Mouse (Mus musculus) heart, embryonic 14.5 days (tissue): ENCODE measurements around the gene Higd2a. TPM values are rescaled to one million over a fixed set of nuclear protein-coding genes. Genes with fewer than 3 reads are reported as not detected.
A peak's percentile ranks its signal among the peaks of the same experiment; 100 is the strongest.

ENCODE experiments used
- ATAC-seq: fragments of 200-750 bp; cut with Nextera tagmentation; 2 replicates; pipeline ENCODE4 v1.8.0; 2017; ENCODE audit warnings: low read depth, moderate TSS enrichment; ENCODE audit not compliant: insufficient number of reproducible peaks, insufficient read depth, low FRiP score
- H3K27ac ChIP-seq, 2 experiments: fragments of 200-500 bp in 1 of 2; fragments of 300-500 bp in 1 of 2; sonication (generic) in 1 of 2; replicated peaks in 1 of 2; 2 replicates each; pipeline ENCODE4 v1.5.1; 2012 to 2014; ENCODE audit warnings: low read depth in 2 of 2, low read length in 2 of 2, control low read depth in 1 of 2, mild to moderate bottlenecking in 1 of 2, mixed read lengths in 1 of 2; ENCODE audit not compliant: control insufficient read depth in 1 of 2, insufficient read depth in 1 of 2
- H3K27me3 ChIP-seq: fragments of 300-500 bp; sonication (generic); 2 replicates; pipeline ENCODE4 v1.6.1; 2014; ENCODE audit warnings: mild to moderate bottlenecking, low read length, control low read depth; ENCODE audit not compliant: control insufficient read depth, insufficient read depth
- H3K36me3 ChIP-seq: fragments of 300-500 bp; sonication (generic); 2 replicates; pipeline ENCODE4 v1.6.1; 2014; ENCODE audit warnings: mild to moderate bottlenecking, control low read depth, low read length, mixed read lengths; ENCODE audit not compliant: control insufficient read depth, insufficient read depth
- H3K4me1 ChIP-seq, 2 experiments: fragments of 200-500 bp in 1 of 2; fragments of 300-500 bp in 1 of 2; sonication (generic) in 1 of 2; 2 replicates each; pipeline ENCODE4 v1.6.1; 2012 to 2014; ENCODE audit warnings: low read length in 2 of 2, control low read depth in 1 of 2, mixed read lengths in 1 of 2; ENCODE audit not compliant: control insufficient read depth in 2 of 2, insufficient read depth in 2 of 2
- H3K4me2 ChIP-seq: fragments of 300-500 bp; sonication (generic); 2 replicates; pipeline ENCODE4 v1.6.1; 2014; ENCODE audit warnings: mild to moderate bottlenecking, low read length
- H3K4me3 ChIP-seq, 2 experiments: fragments of 200-500 bp in 1 of 2; fragments of 300-500 bp in 1 of 2; sonication (generic) in 1 of 2; 2 replicates each; pipeline ENCODE4 v1.5.1; 2012 to 2014; ENCODE audit warnings: low read length in 2 of 2, mild to moderate bottlenecking in 2 of 2, control low read depth in 1 of 2, low read depth in 1 of 2, moderate library complexity in 1 of 2; ENCODE audit not compliant: control insufficient read depth in 1 of 2, insufficient read depth in 1 of 2
- H3K9ac ChIP-seq: fragments of 300-500 bp; sonication (generic); 2 replicates; pipeline ENCODE4 v1.6.1; 2014; ENCODE audit warnings: mild to moderate bottlenecking, low read length
- H3K9me3 ChIP-seq: fragments of 300-500 bp; sonication (generic); 2 replicates; pipeline ENCODE4 v1.6.1; 2016; ENCODE audit warnings: low read length, control low read depth; ENCODE audit not compliant: control insufficient read depth
- WGBS: fragments of 180-500 bp; shearing (Covaris S2); extraction: QIAGEN DNeasy Blood & Tissue Kit; methylation state at CpG from one replicate; pipeline ENCODE4 v1.1.7; 2014; 5-methylcytosine and 5-hydroxymethylcytosine counted together
- polyA plus RNA-seq: library from polyadenylated mRNA; unstranded; fragments of >200 nt; fragmentation: Nextera tagmentation; extraction: Ambion mirVana; gene quantifications from 2 replicates; pipeline ENCODE4 v1.2.1, GENCODE M21; 2014

The Higd2a gene
- polyA plus RNA-seq, 1 experiment from 2014 or later: 319 TPM

- 69% methylated on average over 7 of the region's 7 CpGs for WGBS
- peaks cover 61% of the 10 kb centered on the region for H3K36me3 ChIP-seq
Observed at GRCm38 (mm10) chr13:54562562-54562961, 27.4 kb upstream of the Higd2a start.

GRCm38 (mm10) chr13:54564232-54565200 lies 25.5 kb upstream of the Higd2a start:
- peak overlapping the region; percentile 85 to 97 for H3K4me3 ChIP-seq
- H3K4me1 ChIP-seq: peaks cover 9 to 11% of the 10 kb centered on the region in 2 experiments
- H3K9me3 ChIP-seq: no peaks in the 10 kb centered on the region
- H3K27ac ChIP-seq: peak overlapping the region; percentile 2 to 62; a peak in 1 of 4 replicates
- H3K9ac ChIP-seq: peak overlapping the region; percentile 98
- H3K27me3 ChIP-seq: no peaks in the 10 kb centered on the region
- H3K36me3 ChIP-seq: peaks cover 42% of the 10 kb centered on the region
- H3K4me2 ChIP-seq: peak overlapping the region; percentile 87
- peak; percentile 35 for ATAC-seq
- whole genome bisulfite sequencing: 11% methylated on average over 45 of the region's 45 CpGs

More at GRCm38 (mm10) chr13:54562562-54562961, 27.4 kb upstream of the Higd2a start:
- Histone ChIP-seq H3K4me1 (peaks cover 9 to 11% of the 10 kb centered on the region in 2 experiments), H3K9me3 (no peaks in the 10 kb centered on the region), H3K9ac (no peak overlapping the region), H3K27ac (no peak overlapping the region), H3K4me2 (no peak overlapping the region), H3K27me3 (no peaks in the 10 kb centered on the region), H3K4me3 (no peak overlapping the region)
- no peak for ATAC-seq

GRCm38 (mm10) chr13:54565201-54565581 lies 24.8 kb upstream of the Higd2a start, which contains the start of gene 4833439L19Rik:
Gene 4833439L19Rik, minus strand, starts transcription at chr13:54565435.
- H3K36me3 ChIP-seq: peaks cover 35% of the 10 kb centered on the region
- H3K27me3 ChIP-seq: no peaks in the 10 kb centered on the region
- peaks cover 9 to 11% of the 10 kb centered on the region in 2 experiments for H3K4me1 ChIP-seq
- H3K9ac ChIP-seq: peak within 1 kb of the TSS; percentile 98
- H3K9me3 ChIP-seq: no peaks in the 10 kb centered on the region
- peak within 1 kb of the TSS; percentile 87 for H3K4me2 ChIP-seq
- peak within 1 kb of the TSS; percentile 85 to 97 for H3K4me3 ChIP-seq
- H3K27ac ChIP-seq: peak within 1 kb of the TSS; percentile 62 to 68
- peak; percentile 92 for ATAC-seq
- 0% methylated on average over 27 of the region's 27 CpGs for WGBS

GRCm38 (mm10) chr13:54565594-54566345 lies 24.2 kb upstream of the Higd2a start:
- peaks cover 9 to 11% of the 10 kb centered on the region in 2 experiments for H3K4me1 ChIP-seq
- H3K27ac ChIP-seq: peak overlapping the region; percentile 57 to 68; a peak in 3 of 4 replicates
- H3K4me3 ChIP-seq: peak overlapping the region; percentile 85 to 97
- 46% methylated on average over 8 of the region's 8 CpGs for WGBS
- ATAC-seq: 0 out of 2 replicates have a peak, but pooled peaks have one; percentile 5
- H3K27me3 ChIP-seq: no peaks in the 10 kb centered on the region
- H3K4me2 ChIP-seq: peak overlapping the region; percentile 87
- no peaks in the 10 kb centered on the region for H3K9me3 ChIP-seq
- H3K9ac ChIP-seq: peak overlapping the region; percentile 98
- H3K36me3 ChIP-seq: peaks cover 29% of the 10 kb centered on the region

GRCm38 (mm10) chr13:54568380-54568779 lies 21.6 kb upstream of the Higd2a start:
- Histone ChIP-seq H3K4me1 (peaks cover 12 to 16% of the 10 kb centered on the region in 2 experiments), H3K36me3 (0 out of 2 replicates have a peak, but pooled peaks cover 4% of the 10 kb centered on the region), H3K4me3 (no peak overlapping the region), H3K9ac (no peak overlapping the region), H3K9me3 (no peaks in the 10 kb centered on the region), H3K27me3 (no peaks in the 10 kb centered on the region), H3K27ac (no peak overlapping the region), H3K4me2 (no peak overlapping the region)
- WGBS: 48% methylated on average over 5 of the region's 5 CpGs
- no peak for ATAC-seq

DNA sequence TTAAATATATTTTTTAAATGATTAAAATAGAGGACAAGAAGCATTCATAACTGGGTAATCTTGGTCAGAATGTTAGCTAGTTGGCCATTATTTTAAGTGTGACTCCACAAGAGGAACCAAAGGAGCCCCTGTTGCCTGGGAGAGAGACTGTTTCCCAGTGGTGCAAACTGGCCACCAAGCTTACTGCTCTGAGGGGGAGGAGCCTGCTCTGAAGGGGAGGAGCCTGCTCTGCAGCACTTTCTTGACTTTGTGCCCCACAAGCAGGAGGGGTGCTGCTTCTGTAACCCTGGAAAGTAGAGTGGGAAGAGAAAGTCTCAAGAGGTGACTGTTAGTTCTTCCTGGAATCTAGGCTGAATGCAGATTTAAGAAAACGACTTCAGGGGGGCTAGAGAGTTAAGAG lies 20.7 kb upstream of the Higd2a start:
- H3K27me3 ChIP-seq: no peaks in the 10 kb centered on the region
- no peaks in the 10 kb centered on the region for H3K9me3 ChIP-seq
- no peak overlapping the region for H3K4me2 ChIP-seq
- H3K36me3 ChIP-seq: no peaks in the 10 kb centered on the region
- no peak overlapping the region for H3K27ac ChIP-seq
- no peak for ATAC-seq
- no peak overlapping the region for H3K9ac ChIP-seq
- WGBS: 47% methylated on average over 1 of the region's 1 CpGs
- no peak overlapping the region for H3K4me3 ChIP-seq
- peaks cover 10 to 12% of the 10 kb centered on the region in 2 experiments for H3K4me1 ChIP-seq

- Histone ChIP-seq H3K4me2 (no peak overlapping the region), H3K4me3 (no peak overlapping the region), H3K36me3 (no peaks in the 10 kb centered on the region), H3K9ac (no peak overlapping the region), H3K4me1 (peaks cover 5 to 14% of the 10 kb centered on the region in 2 experiments), H3K9me3 (no peaks in the 10 kb centered on the region), H3K27ac (no peak overlapping the region), H3K27me3 (no peaks in the 10 kb centered on the region)
- 74% methylated on average over 4 of the region's 4 CpGs for WGBS
- ATAC-seq: no peak
Observed at GRCm38 (mm10) chr13:54570736-54571135, 19.3 kb upstream of the Higd2a start.
